Mouse (Mus musculus): ENCODE results near the gene Trappc3l.

DNA sequence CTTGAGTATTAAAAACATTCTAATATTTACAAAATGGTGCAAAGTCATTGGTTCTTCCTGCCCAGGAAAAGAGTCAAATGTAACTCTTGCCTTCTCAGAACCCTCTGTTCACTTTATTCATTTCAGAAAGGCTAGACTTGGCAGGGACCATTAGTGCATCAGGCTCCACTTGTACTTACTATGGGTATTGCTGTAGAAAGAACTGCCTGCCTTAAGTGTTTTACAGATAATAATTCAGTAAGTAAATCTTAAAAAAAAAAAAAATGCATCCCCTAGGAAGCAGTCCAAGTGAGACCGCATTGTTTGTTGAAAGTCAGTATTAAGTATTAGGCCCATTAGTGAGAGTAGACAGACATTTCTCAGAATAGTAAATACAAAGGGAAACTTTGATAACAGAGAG is 49.1 kb downstream of the Trappc3l start:
- TF ChIP-seq POLR2A (IDR thresholded peaks at IDR 0.05; ENCODE audit: control insufficient read depth, extremely low read depth, insufficient read depth, low read length, poor library complexity) (no peak), CTCF (IDR thresholded peaks at IDR 0.05; ENCODE audit: borderline replicate concordance, control insufficient read depth, extremely low read depth, insufficient read depth, low read length, poor library complexity) (no peak)
